Mouse (Mus musculus) liver, postnatal 0 days (tissue): ENCODE results near the gene Chmp1a. TPM values are rescaled to one million over a fixed set of nuclear protein-coding genes. Genes with fewer than 3 reads are reported as not detected.
A peak's percentile ranks its signal among the peaks of the same experiment; 100 is the strongest.

Experiments used
- ATAC-seq: fragments of 200-750 bp; cut with Nextera tagmentation; 2 replicates; pipeline ENCODE4 v1.8.0; 2017; ENCODE audit warnings: mild to moderate bottlenecking, moderate library complexity
- DNase-seq: peaks from one replicate; pipeline ENCODE4 v3.0.0-alpha.2; 2016
- H3K27ac ChIP-seq: fragments of 300-500 bp; sonication (generic); 2 replicates; pipeline ENCODE4 v1.5.1; 2014; ENCODE audit warnings: antibody characterized with exemption, moderate library complexity, mild to moderate bottlenecking, low read depth
- H3K27me3 ChIP-seq: fragments of 300-500 bp; sonication (generic); 2 replicates; pipeline ENCODE4 v1.6.1; 2014; ENCODE audit warnings: low read length, control low read depth, mixed read lengths; ENCODE audit not compliant: insufficient read depth
- H3K36me3 ChIP-seq: fragments of 300-500 bp; sonication (generic); replicated peaks from 2 replicates; pipeline ENCODE4 v1.6.1; 2014; ENCODE audit warnings: mild to moderate bottlenecking, control low read depth, low read length, moderate library complexity, mixed read lengths; ENCODE audit not compliant: insufficient read depth
- H3K4me1 ChIP-seq: fragments of 300-500 bp; sonication (generic); 2 replicates; pipeline ENCODE4 v1.6.1; 2014; ENCODE audit warnings: antibody characterized with exemption, mild to moderate bottlenecking, control low read depth; ENCODE audit not compliant: insufficient read depth
- H3K4me2 ChIP-seq: fragments of 300-500 bp; sonication (generic); 2 replicates; pipeline ENCODE4 v1.6.1; 2014; ENCODE audit warnings: low read depth, mild to moderate bottlenecking, low read length, moderate library complexity, mixed read lengths
- H3K4me3 ChIP-seq: fragments of 300-500 bp; sonication (generic); 2 replicates; pipeline ENCODE4 v1.5.1; 2014; ENCODE audit warnings: low read depth, low read length
- H3K9ac ChIP-seq: fragments of 300-500 bp; sonication (generic); replicated peaks from 2 replicates; pipeline ENCODE4 v1.6.1; 2014; ENCODE audit warnings: mild to moderate bottlenecking, moderate library complexity
- H3K9me3 ChIP-seq: fragments of 300-500 bp; sonication (generic); 2 replicates; pipeline ENCODE4 v1.6.1; 2016; ENCODE audit warnings: mild to moderate bottlenecking, control low read depth, low read length, mixed read lengths
- CTCF ChIP-seq: sonication (generic); IDR thresholded peaks from 2 replicates; pipeline ENCODE4 v1.5.1; 2016; ENCODE audit warnings: antibody characterized with exemption, low read depth
- EP300 ChIP-seq: IDR thresholded peaks from 2 replicates; pipeline ENCODE4 v1.6.1; 2016; ENCODE audit warnings: antibody characterized with exemption, low read depth, mild to moderate bottlenecking
- WGBS: fragments of 180-500 bp; shearing (Covaris S2); extraction: QIAGEN DNeasy Blood & Tissue Kit; methylation state at CpG from one replicate; pipeline ENCODE4 v1.1.7; 2014; ENCODE audit not compliant: insufficient replicate concordance; 5-methylcytosine and 5-hydroxymethylcytosine counted together
- polyA plus RNA-seq: library from polyadenylated mRNA; unstranded; fragments of >200 nt; fragmentation: Nextera tagmentation; extraction: Ambion mirVana; gene quantifications from 2 replicates; pipeline ENCODE4 v1.2.1, GENCODE M21; 2015

Gene Chmp1a
- polyA plus RNA-seq, 1 experiment from 2014 or later: 60.0 TPM

DNA sequence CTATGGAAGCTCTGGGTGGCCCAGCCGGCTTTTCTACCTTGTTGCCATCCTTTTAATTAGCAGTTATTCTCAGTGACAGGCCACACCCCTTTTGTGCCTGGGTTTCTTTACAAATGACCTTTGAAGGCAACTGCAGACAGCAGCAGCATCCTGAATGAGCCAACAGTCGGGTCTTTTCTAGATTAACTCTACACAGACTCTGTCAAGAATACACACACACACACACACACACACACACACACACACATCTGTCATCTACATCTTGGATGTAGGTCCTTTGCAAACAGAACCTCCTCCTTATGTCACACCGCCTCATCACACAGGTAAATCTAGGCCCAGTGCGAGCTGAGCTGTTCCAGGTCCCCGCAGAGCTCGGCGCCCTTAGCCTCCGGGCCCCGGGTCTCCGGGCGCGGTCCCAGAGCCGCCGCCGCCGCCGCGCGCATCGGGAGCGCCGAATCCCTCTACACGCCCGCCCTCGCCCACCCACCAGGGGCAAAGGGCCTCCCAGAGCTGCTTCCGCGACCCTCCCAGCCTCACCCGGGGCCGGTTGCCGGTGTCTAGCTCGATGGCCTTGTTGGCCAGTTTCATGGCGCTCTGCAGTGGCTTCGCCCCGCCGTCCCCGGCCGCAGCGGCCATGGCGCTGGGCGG lies 41.0 kb upstream of the Chmp1a start:
- no peaks in the 10 kb centered on the region for H3K9me3 ChIP-seq
- H3K4me2 ChIP-seq: peak overlapping the region; percentile 77
- TF ChIP-seq CTCF: no peak
- TF ChIP-seq EP300: no peak
- peak overlapping the region; percentile 92 for H3K27ac ChIP-seq
- peak overlapping the region; percentile 90 for H3K4me3 ChIP-seq
- ATAC-seq: peak; percentile 16
- no peak for DNase-seq
- H3K4me1 ChIP-seq: peaks cover 18% of the 10 kb centered on the region
- H3K9ac ChIP-seq: peak overlapping the region; percentile 93
- peaks cover 36% of the 10 kb centered on the region for H3K36me3 ChIP-seq
- no peaks in the 10 kb centered on the region for H3K27me3 ChIP-seq
- WGBS: under 1% methylated on average over 36 of the region's 40 CpGs

DNA sequence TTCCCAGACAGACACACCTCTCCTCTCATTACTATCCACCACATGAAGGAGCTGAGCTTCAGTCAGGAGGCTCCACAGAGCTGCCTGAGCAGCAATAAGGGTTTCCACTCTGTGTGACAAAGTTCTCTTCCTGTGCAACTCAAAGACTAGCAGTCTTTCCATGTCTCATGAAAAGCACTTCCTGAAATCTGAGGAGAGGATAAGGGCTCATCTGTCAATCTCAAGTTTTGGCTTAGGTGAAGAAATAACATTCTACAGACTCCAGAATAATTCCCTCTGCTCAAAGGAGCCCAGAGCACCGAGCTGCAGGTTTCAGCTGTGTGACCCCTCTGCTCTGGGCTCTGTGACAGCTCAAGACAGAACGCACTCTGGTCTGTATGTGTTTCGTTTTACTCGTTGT lies 40.4 kb upstream of the Chmp1a start:
- Histone ChIP-seq H3K27me3 (no peaks in the 10 kb centered on the region), H3K27ac (no peak overlapping the region), H3K9me3 (no peaks in the 10 kb centered on the region), H3K4me2 (peak overlapping the region; percentile 77), H3K36me3 (peaks cover 38% of the 10 kb centered on the region), H3K4me1 (peaks cover 18% of the 10 kb centered on the region), H3K9ac (peak overlapping the region; percentile 93; the same call in 1 of the 2 replicates), H3K4me3 (peak overlapping the region; percentile 90)
- no peak for ATAC-seq
- 52% methylated on average over 4 of the region's 4 CpGs for WGBS
- no peak for TF ChIP-seq CTCF
- TF ChIP-seq EP300: no peak
- no peak for DNase-seq

DNA sequence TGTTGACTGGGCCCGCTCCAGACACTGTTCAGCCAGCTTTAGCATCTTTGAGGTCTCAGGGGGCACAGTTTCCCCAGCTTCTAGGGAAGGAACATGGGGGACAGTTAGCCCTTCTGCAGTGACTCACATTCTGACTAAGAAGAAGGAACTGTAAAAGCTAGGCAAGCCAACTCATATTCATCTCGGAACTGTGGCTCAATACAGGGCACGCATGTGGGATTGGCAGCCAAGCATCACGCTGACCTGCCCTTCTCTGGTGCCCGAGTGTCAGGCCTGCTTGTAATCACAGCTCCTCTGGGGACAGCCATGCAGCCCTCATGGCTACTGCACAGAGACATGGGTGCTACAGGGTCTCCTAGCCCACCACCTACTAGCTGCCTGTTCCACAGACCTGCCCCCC lies 38.4 kb upstream of the Chmp1a start:
- Histone ChIP-seq H3K9me3 (no peaks in the 10 kb centered on the region), H3K36me3 (peaks cover 36% of the 10 kb centered on the region), H3K4me3 (no peak overlapping the region), H3K4me2 (no peak overlapping the region), H3K9ac (no peak overlapping the region), H3K4me1 (peaks cover 14% of the 10 kb centered on the region), H3K27ac (no peak overlapping the region), H3K27me3 (no peaks in the 10 kb centered on the region)
- WGBS: 88% methylated on average over 5 of the region's 5 CpGs
- ATAC-seq: no peak
- TF ChIP-seq EP300 (no peak), CTCF (no peak)
- no peak for DNase-seq

DNA sequence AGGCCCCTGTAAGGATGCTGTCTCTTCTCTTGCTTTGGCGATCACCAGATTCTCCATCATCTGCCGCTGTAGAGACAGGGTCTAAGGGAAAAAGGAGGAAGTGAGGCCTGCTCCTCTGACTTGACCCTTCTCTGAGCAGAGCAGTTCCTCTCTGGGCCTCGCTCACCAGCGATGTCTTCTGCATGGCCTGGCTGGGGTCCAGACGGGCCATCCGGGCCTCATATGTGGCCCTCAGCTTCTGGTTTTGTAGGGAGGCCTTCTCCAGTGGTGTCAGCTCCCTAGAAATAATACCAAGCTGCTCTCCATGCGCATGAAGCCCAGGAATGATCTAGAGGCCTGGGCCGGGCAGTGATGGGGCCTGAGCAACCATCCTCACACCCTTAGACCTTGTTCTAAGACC lies 36.0 kb upstream of the Chmp1a start:
- Histone ChIP-seq H3K9me3 (no peaks in the 10 kb centered on the region), H3K27ac (no peak overlapping the region), H3K36me3 (peaks cover 40% of the 10 kb centered on the region), H3K4me1 (peaks cover 16% of the 10 kb centered on the region), H3K4me3 (no peak overlapping the region), H3K27me3 (no peaks in the 10 kb centered on the region), H3K9ac (no peak overlapping the region), H3K4me2 (no peak overlapping the region)
- TF ChIP-seq CTCF: no peak
- no peak for TF ChIP-seq EP300
- DNase-seq (no peak), ATAC-seq (no peak)
- 65% methylated on average over 8 of the region's 8 CpGs for WGBS

DNA sequence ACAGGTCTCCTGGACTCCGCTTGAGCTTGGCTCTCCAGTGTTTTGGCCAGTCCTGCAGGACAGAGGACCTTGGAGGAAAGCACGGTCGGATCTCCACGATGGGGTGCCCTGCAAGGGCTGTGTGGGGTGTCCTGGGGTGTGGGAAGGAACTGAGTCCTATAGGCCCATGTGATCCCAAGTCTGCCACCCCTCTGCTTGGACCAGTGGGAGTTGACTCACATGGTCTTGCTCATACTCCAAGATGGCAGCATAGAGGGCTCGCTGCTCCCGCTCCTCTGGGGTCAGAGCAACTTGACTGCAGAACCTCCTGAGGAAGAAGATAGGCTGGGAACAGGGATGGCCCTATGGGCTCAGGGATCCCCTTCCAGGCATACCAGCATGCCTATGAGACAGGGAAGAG lies 35.2 kb upstream of the Chmp1a start:
- no peak for TF ChIP-seq CTCF
- no peak for TF ChIP-seq EP300
- H3K9ac ChIP-seq: no peak overlapping the region
- WGBS: 90% methylated on average over 6 of the region's 6 CpGs
- peaks cover 40% of the 10 kb centered on the region for H3K36me3 ChIP-seq
- H3K27ac ChIP-seq: no peak overlapping the region
- H3K27me3 ChIP-seq: no peaks in the 10 kb centered on the region
- DNase-seq: no peak
- no peak overlapping the region for H3K4me3 ChIP-seq
- H3K4me2 ChIP-seq: no peak overlapping the region
- ATAC-seq: no peak
- peaks cover 16% of the 10 kb centered on the region for H3K4me1 ChIP-seq
- H3K9me3 ChIP-seq: no peaks in the 10 kb centered on the region

DNA sequence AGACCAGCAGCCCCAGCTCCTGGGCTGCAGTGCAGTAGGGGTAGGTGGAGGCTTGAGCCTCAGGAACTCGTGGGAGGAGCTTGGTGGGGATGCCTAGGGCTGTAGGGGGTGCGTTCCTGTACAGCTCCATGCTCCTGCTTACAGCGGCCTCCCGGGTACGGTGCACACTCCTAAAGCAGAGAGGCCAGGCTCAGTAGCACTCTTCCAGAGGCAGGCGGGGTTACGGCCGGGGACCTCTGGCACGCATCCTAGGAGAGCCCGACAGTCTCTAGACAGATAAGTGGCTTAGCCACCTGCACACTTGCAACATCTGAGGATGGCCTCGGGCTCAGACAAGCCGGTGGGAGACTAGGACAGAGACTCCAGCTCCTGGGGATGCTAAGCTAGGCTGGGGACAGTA lies 33.0 kb upstream of the Chmp1a start:
- no peak overlapping the region for H3K9ac ChIP-seq
- H3K4me1 ChIP-seq: peaks cover 21% of the 10 kb centered on the region
- no peak overlapping the region for H3K4me2 ChIP-seq
- WGBS: 92% methylated on average over 12 of the region's 12 CpGs
- DNase-seq: no peak
- peaks cover 39% of the 10 kb centered on the region for H3K36me3 ChIP-seq
- no peaks in the 10 kb centered on the region for H3K9me3 ChIP-seq
- ATAC-seq: no peak
- no peaks in the 10 kb centered on the region for H3K27me3 ChIP-seq
- no peak overlapping the region for H3K4me3 ChIP-seq
- TF ChIP-seq CTCF: no peak
- TF ChIP-seq EP300: no peak
- H3K27ac ChIP-seq: no peak overlapping the region

DNA sequence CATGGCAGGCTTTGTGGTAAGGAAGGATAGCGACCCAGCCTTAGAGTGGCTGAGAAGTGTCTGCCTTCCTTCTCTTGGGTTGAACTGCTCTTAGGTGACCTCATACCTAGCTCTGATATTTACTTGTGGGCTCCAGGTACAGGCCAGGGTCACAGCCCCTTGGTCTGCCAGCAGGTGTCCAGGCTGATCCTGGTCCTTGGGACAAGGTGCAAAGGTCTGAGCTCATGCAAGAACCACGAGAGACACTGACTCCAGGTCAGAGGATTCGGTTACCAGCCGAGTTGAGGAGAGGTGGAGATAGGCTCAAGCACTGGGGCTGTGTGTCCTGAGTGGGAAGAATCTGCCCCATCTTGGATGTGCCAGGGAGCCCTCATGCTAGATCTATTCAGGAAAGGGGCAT lies 31.8 kb upstream of the Chmp1a start:
- 73% methylated on average over 4 of the region's 4 CpGs for WGBS
- Histone ChIP-seq H3K4me3 (no peak overlapping the region), H3K4me1 (peaks cover 21% of the 10 kb centered on the region), H3K4me2 (no peak overlapping the region), H3K9me3 (no peaks in the 10 kb centered on the region), H3K27me3 (no peaks in the 10 kb centered on the region), H3K9ac (0 out of 2 replicates have a peak overlapping the region, but pooled peaks have one; percentile 16), H3K27ac (peak overlapping the region; percentile 61; the same call in 1 of the 2 replicates), H3K36me3 (peaks cover 35% of the 10 kb centered on the region)
- ATAC-seq: peak; percentile 79
- no peak for TF ChIP-seq EP300
- TF ChIP-seq CTCF: no peak
- DNase-seq: no peak
